Mouse (Mus musculus) liver, adult 2 months (tissue): ENCODE data around the gene Bcl6. TPM values are rescaled to one million over a fixed set of nuclear protein-coding genes. Genes with fewer than 3 reads are reported as not detected.

Experiments
- DNase-seq: peaks from one replicate; pipeline ENCODE4 v3.0.0-alpha.2; 2011; ENCODE audit warnings: low read depth, low spot score; ENCODE audit errors: extremely low read depth
- H3K27ac ChIP-seq: fragments of 200-500 bp; replicated peaks from 2 replicates; pipeline ENCODE4 v1.5.1; 2012; ENCODE audit warnings: low read depth, mild to moderate bottlenecking, control low read depth, inconsistent platforms, low read length; ENCODE audit not compliant: insufficient read depth
- H3K27me3 ChIP-seq: fragments of 200-500 bp; 2 replicates; pipeline ENCODE4 v1.6.1; 2012; ENCODE audit warnings: mild to moderate bottlenecking, moderate library complexity, low read length, inconsistent platforms; ENCODE audit not compliant: control insufficient read depth, insufficient read depth
- H3K36me3 ChIP-seq: fragments of 200-500 bp; 2 replicates; pipeline ENCODE4 v1.6.1; 2012; ENCODE audit warnings: low read length, inconsistent platforms; ENCODE audit not compliant: control insufficient read depth, insufficient read depth
- H3K4me1 ChIP-seq: fragments of 200-500 bp; 2 replicates; pipeline ENCODE4 v1.6.1; 2011; ENCODE audit warnings: low read length; ENCODE audit not compliant: control insufficient read depth, insufficient read depth
- H3K4me3 ChIP-seq: fragments of 200-500 bp; 2 replicates; pipeline ENCODE4 v1.5.1; 2011; ENCODE audit warnings: low read depth, mild to moderate bottlenecking, control low read depth, low read length, moderate library complexity; ENCODE audit not compliant: insufficient read depth
- H3K79me2 ChIP-seq: fragments of 200-500 bp; 2 replicates; pipeline ENCODE4 v1.6.1; 2012; ENCODE audit warnings: inconsistent platforms, mild to moderate bottlenecking, low read length, moderate library complexity; ENCODE audit not compliant: control insufficient read depth, insufficient read depth
- H3K9ac ChIP-seq: fragments of 200-500 bp; 2 replicates; pipeline ENCODE4 v1.6.1; 2012; ENCODE audit warnings: low read depth, mild to moderate bottlenecking, control low read depth, inconsistent platforms, low read length
- CTCF ChIP-seq: fragments of 200-500 bp; IDR thresholded peaks from 2 replicates; pipeline ENCODE4 v1.5.1; 2011; ENCODE audit warnings: low read depth, low read length, control low read depth
- POLR2A ChIP-seq: fragments of 200-500 bp; IDR thresholded peaks from 2 replicates; pipeline ENCODE4 v1.6.1; 2011; ENCODE audit warnings: low read length, control low read depth; ENCODE audit not compliant: insufficient read depth; ENCODE audit errors: extremely low read depth
- WGBS: fragments of 180-500 bp; shearing (Covaris S2); methylation state at CpG from one replicate; pipeline ENCODE4 v1.1.7; 2018; 5-methylcytosine and 5-hydroxymethylcytosine counted together
- polyA plus RNA-seq: library from polyadenylated mRNA; depleted of rRNA; stranded (reverse); fragments of >200 nt; gene quantifications from 2 replicates; pipeline ENCODE4 v1.2.3, GENCODE M21; 2012
- total RNA-seq: library from RNA; depleted of rRNA; stranded (reverse); fragments of >200 nt; gene quantifications from 2 replicates; pipeline ENCODE4 v1.2.3, GENCODE M21; 2014

The Bcl6 gene
- total and polyA plus RNA-seq, 2 experiments, result 4.5 to 20.6 TPM

DNA sequence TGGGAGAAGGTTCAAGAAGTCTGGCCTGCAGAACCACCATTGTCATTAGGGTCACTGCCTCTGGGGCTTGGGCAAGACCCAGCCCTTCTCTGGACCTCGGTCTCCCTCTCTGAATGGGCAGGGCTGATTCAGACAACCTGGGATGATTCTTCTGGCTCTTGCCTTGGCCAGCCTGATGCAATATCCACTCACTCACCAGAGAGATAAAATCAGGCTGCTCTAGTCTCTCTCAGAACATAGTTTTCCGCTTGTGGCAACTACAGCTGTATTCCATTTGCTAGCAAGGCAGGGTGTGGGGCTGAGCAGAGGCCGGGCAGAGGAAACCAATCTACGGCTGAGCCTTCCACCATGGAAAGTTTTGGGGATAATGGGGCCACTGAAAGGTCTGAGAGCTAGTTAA, 19.8 kb downstream of the Bcl6 start:
- no peak overlapping the region for H3K27ac ChIP-seq

DNA sequence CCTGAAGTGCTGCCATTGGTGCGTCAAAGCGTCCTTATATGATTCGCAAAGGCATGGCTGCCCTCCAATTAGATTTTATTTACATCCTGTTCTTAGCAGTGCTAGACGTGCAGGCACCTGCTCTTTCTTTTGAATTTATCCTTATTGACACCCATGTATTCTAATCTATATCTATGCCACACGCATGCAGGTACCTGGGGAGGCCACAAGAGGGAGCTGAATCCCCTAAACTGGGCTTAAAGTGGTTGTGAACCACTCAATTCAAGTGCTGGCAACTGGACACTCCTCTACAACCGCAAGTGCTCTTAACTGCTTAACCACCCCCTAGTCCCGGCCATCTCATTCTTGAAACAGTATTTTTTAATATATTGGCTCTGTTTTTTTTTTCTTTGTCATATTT, 21.4 kb downstream of the Bcl6 start:
- Histone ChIP-seq H3K4me3 (no peak overlapping the region), H3K79me2 (no peaks in the 10 kb centered on the region), H3K4me1 (peaks cover 4% of the 10 kb centered on the region; the same call in 1 of the 2 replicates), H3K27me3 (no peaks in the 10 kb centered on the region), H3K27ac (no peak overlapping the region), H3K36me3 (peaks cover 59% of the 10 kb centered on the region), H3K9ac (no peak overlapping the region)
- 89% methylated on average over 7 of the region's 7 CpGs for WGBS
- DNase-seq, result peak; percentile 40
- TF ChIP-seq CTCF (peak; percentile 66; the same call in 1 of the 2 replicates), POLR2A (no peak)

More for the DNA sequence above, 19.8 kb downstream of the Bcl6 start:
- WGBS, result 82% methylated on average over 4 of the region's 4 CpGs
- Histone ChIP-seq H3K27me3 (no peaks in the 10 kb centered on the region), H3K9ac (no peak overlapping the region), H3K4me3 (no peak overlapping the region), H3K36me3 (peaks cover 62% of the 10 kb centered on the region), H3K4me1 (peaks cover 13% of the 10 kb centered on the region), H3K79me2 (no peaks in the 10 kb centered on the region)
- DNase-seq, result no peak
- TF ChIP-seq POLR2A (no peak), CTCF (no peak)

DNA sequence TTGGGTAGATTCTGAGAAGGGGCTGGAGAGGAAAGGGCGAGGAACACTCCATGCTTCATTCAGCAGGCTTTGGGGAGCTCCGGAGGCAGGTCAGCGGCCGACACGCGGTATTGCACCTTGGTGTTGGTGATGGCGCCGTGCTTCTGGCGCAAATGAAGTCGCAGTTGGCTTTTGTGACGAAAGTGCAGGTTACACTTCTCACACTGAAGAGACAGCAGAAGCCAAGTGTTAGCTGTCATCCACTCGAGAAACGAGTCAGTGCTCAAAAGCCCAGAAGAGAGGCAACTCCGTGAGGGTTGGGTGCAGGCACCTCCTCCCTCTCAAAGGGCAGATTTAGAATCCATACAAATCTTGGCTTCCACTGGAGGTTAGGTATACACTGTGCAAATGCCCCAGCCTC, 22.6 kb downstream of the Bcl6 start:
- TF ChIP-seq POLR2A (no peak), CTCF (no peak)
- no peak overlapping the region for H3K27ac ChIP-seq
- H3K9ac ChIP-seq, result no peak overlapping the region
- no peaks in the 10 kb centered on the region for H3K79me2 ChIP-seq
- no peak for DNase-seq
- H3K36me3 ChIP-seq, result peaks cover 54% of the 10 kb centered on the region
- H3K4me1 ChIP-seq, result no peaks in the 10 kb centered on the region
- no peaks in the 10 kb centered on the region for H3K27me3 ChIP-seq
- WGBS, result 94% methylated on average over 14 of the region's 14 CpGs
- no peak overlapping the region for H3K4me3 ChIP-seq

DNA sequence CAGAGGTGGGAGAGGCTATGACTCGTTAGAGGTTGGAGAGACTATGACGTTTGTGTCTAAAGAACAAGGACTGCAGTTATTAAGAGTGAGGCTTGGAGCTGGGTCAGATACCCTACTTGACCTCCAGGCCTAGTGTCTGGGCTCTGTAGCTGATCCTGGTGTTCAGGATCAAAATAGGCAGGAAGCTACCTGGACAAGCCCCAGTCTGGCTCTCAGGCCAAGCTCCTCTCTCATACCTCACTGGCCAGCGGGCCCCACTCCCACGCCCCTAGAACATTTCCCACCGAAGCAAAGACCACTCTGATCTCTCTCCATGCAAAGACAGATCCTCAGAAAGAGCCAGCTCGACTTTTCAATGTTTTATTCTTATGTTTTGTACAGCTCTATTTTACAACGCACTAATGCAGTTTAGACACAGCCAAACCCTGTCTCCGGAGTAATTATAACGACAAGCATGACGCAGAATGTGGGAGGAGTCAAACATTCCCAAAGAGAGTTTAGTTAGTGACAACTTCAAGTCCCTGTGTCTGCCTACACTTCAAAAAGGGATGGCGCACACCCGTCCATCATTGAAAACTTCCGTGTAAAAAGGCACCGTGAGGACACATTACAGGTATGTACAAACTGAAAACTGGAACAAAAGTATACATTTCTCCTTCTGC, 23.8 kb downstream of the Bcl6 start:
- Histone ChIP-seq H3K27me3 (no peaks in the 10 kb centered on the region), H3K79me2 (no peaks in the 10 kb centered on the region), H3K4me1 (no peaks in the 10 kb centered on the region), H3K4me3 (no peak overlapping the region), H3K9ac (no peak overlapping the region), H3K27ac (no peak overlapping the region), H3K36me3 (peaks cover 43% of the 10 kb centered on the region)
- 88% methylated on average over 14 of the region's 14 CpGs for WGBS
- TF ChIP-seq POLR2A, result no peak
- TF ChIP-seq CTCF, result no peak
- no peak for DNase-seq

DNA sequence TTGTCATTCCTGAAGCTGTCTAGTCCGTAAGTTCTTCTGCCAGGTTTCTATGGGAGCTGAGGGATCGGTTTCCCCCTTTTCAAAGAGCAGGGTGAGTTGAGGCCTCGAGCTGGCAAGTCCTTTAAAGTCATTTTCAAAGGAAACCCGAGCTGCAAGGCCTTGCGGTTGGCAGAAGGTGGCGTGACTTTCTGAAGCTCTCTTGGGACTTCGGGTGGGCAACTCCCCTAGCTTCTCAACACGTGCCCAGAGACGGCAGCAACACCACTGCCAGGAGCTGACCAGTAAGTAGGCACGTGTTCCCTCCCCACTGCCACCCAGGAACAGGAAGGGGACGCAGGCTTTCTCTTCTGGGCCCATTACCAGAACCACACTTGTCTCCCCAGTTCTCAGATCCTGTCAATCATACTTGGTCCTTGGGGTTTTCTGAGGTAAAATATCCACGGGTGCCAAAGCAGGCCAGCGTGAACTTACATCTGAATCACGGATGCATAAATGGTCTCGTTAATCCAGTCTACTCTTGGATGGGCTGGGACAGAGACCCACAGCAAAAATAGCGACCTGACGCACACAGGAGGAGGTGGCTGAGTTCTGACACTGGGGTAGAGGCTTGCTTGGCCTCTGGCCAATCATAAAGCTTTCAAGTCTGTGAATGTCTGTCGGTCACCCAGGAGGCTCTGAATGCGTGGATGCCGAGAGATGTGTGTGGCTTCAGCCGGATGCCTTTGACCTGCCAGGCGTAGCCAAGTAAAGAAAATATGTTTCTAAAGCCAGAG, 24.6 kb downstream of the Bcl6 start:
- Histone ChIP-seq H3K9ac (no peak overlapping the region), H3K79me2 (no peaks in the 10 kb centered on the region), H3K36me3 (peaks cover 37% of the 10 kb centered on the region), H3K4me3 (no peak overlapping the region), H3K4me1 (no peaks in the 10 kb centered on the region), H3K27me3 (no peaks in the 10 kb centered on the region), H3K27ac (no peak overlapping the region)
- TF ChIP-seq POLR2A (no peak), CTCF (no peak)
- WGBS, result 84% methylated on average over 22 of the region's 22 CpGs
- DNase-seq, result no peak

DNA sequence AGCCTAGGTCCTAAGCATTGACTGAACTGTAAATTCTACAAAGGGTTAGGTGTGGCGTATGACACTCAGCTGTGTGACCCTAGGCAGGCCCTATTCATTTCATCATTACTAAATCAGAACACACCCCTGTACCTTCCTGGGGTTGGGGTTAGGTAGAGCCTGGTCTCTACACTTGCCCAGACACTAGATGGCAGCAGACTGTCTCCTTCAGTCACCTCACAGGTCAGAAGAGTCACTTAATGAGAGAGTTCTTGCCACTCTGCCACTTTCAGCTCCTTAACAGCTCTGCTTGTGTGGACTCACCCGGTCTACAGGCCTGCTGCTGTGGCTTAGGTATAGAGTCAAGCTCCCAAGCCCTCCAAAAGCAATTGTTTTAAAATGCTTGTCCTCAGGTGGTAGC, 26.3 kb downstream of the Bcl6 start:
- Histone ChIP-seq H3K9ac (no peak overlapping the region), H3K27ac (no peak overlapping the region), H3K4me3 (no peak overlapping the region), H3K27me3 (no peaks in the 10 kb centered on the region), H3K4me1 (no peaks in the 10 kb centered on the region), H3K36me3 (peaks cover 21% of the 10 kb centered on the region), H3K79me2 (no peaks in the 10 kb centered on the region)
- 54% methylated on average over 2 of the region's 2 CpGs for WGBS
- TF ChIP-seq CTCF (peak; percentile 61), POLR2A (no peak)
- peak; percentile 70 for DNase-seq
